Mouse (Mus musculus): ENCODE data around the gene Llgl2. TPM values are rescaled to one million over a fixed set of nuclear protein-coding genes. Genes with fewer than 3 reads are reported as not detected.

The Llgl2 gene
- total and polyA plus RNA-seq, 3 experiments, result 3.8 to 12.3 (median 9.2) TPM

DNA sequence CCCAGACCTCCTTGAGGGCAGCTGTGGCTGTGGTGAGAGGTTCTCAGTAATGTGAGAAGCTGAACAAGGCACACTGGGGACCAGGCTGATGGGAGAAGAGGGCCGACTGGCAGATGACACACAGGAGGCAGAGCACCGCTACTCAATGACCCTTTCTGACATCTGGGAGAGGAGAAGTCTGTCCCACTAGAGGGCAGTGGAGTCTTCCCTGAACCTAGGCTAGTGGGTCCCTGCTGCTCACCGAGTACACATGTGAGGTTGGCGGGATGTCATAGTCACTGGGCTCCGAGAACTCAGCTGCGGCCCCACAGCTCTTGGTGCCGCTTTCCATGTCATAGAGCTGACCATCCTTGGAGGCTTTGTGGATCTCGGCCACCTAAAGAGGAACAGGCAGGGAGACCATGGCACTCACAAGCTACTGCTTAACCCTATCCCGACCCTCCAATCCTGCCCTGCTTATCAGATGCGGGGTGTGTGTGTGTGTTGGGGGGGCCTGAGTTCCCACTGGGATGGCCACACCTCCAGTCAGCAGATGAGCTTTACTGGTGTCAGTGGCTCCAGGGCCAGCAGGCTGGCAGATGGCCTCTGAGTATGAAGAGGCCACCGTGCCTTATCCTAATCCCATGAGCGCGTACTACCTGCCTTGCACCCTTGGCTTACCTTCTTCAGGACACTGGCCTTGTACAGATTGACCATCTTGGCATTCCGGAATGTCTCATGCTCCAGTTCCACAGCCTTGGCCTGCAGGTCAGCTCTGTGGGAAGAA lies 71.1 kb downstream of the Llgl2 start:
- peak; percentile 60 for TF ChIP-seq RAD21 (IDR thresholded peaks at IDR 0.05; ENCODE audit: low read depth, low read length)
- TF ChIP-seq SMC3 (IDR thresholded peaks at IDR 0.05; ENCODE audit: low read depth, low read length), result peak; percentile 64
- no peak for TF ChIP-seq MXI1 (IDR thresholded peaks at IDR 0.05; ENCODE audit: low read depth, low read length)
- TF ChIP-seq TBP (conservative IDR thresholded peaks at IDR 0.05; ENCODE audit: low read depth, low read length), result no peak
- TF ChIP-seq CTCF (conservative IDR thresholded peaks at IDR 0.05 in 1 of 2, IDR thresholded peaks at IDR 0.05 in 1 of 2; ENCODE audit: low read depth in 2 of 2, low read length in 2 of 2), result peak in 1 of 2 experiments; percentile 72; a peak in 3 of 4 replicates
- no peak for TF ChIP-seq SIN3A (IDR thresholded peaks at IDR 0.05; ENCODE audit: low read length)
- no peak for TF ChIP-seq CHD2 (IDR thresholded peaks at IDR 0.05; ENCODE audit: low read length)
- no peak for TF ChIP-seq JUND (conservative IDR thresholded peaks at IDR 0.05; ENCODE audit: low read depth, low read length)
- TF ChIP-seq KAT2A (IDR thresholded peaks at IDR 0.05; ENCODE audit: insufficient replicate concordance, low read length), result no peak
- TF ChIP-seq HCFC1 (IDR thresholded peaks at IDR 0.05; ENCODE audit: low read depth, low read length), result no peak
- no peak for TF ChIP-seq MAX (IDR thresholded peaks at IDR 0.05; ENCODE audit: low read length)
- Histone ChIP-seq H3K9ac (ENCODE audit: insufficient read depth, low read depth) (no peak overlapping the region), H3K4me3 (replicated peaks in 1 of 3; ENCODE audit: low read depth in 2 of 3, low read length in 2 of 3, poor library complexity in 1 of 3) (no peak overlapping the region), H3K27me3 (replicated peaks) (no peaks in the 10 kb centered on the region), H3K4me2 (ENCODE audit: insufficient read depth, low read depth, poor library complexity, severe bottlenecking) (no peak overlapping the region), H3K4me1 (ENCODE audit: control insufficient read depth in 1 of 2, insufficient read depth in 2 of 2) (peaks cover 4 to 25% of the 10 kb centered on the region in 2 experiments; a peak in 3 of 4 replicates), H3K9me3 (replicated peaks; ENCODE audit: low read length) (no peaks in the 10 kb centered on the region), H3K27ac (ENCODE audit: insufficient read depth, low read depth) (no peak overlapping the region), H3K79me2 (replicated peaks; ENCODE audit: control insufficient read depth, extremely low read depth, insufficient read depth, poor library complexity, severe bottlenecking) (no peaks in the 10 kb centered on the region), H3K36me3 (replicated peaks in 1 of 2; ENCODE audit: control insufficient read depth in 1 of 2, insufficient read depth in 1 of 2, low read length in 1 of 2) (peaks cover 59 to 89% of the 10 kb centered on the region in 2 experiments)
- peak; percentile 61 for DNase-seq (ENCODE audit: extremely low read depth)
- dilution Hi-C loops (cut with MboI; ENCODE audit: extremely low pct_ligation_motif_present, extremely low pct_unique_long_range_greater_than_20kb, low sequenced_read_pairs), result no loop called here
- in situ Hi-C loops (cut with MboI; ENCODE audit: low pct_ligation_motif_present, low pct_unique_long_range_greater_than_20kb, low sequenced_read_pairs), result no loop called here

DNA sequence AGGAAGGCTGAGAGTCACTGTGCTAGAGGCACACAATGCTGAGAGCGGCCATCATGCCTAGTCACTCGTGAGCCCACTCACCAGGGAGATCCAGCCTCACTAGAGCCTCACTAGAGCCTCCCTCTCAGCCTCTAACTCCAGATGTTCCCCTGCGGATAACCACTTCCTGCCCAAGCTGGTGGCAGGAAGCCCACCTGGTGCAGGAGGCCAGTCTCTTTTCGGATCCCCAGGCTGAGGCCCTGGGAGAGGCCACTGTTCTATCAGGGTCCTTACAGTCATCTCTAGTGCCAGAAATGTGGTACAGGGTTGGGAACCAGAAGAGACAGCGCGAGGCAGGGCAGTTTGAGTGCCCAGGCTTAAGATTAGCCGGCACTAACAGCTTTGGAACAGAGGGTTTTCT lies 74.6 kb downstream of the Llgl2 start:
- peak; percentile 43; the same call in 1 of the 2 replicates for TF ChIP-seq TCF12 (IDR thresholded peaks at IDR 0.05; ENCODE audit: low read depth, low read length)
- no peak for TF ChIP-seq TBP (conservative IDR thresholded peaks at IDR 0.05; ENCODE audit: low read depth, low read length)
- TF ChIP-seq MYC (IDR thresholded peaks at IDR 0.05; ENCODE audit: low read depth, low read length), result no peak
- no peak for TF ChIP-seq MAFK (IDR thresholded peaks at IDR 0.05; ENCODE audit: insufficient replicate concordance, low read length)
- no peak for TF ChIP-seq RAD21 (IDR thresholded peaks at IDR 0.05; ENCODE audit: low read depth, low read length)
- TF ChIP-seq EP300 (IDR thresholded peaks at IDR 0.05; ENCODE audit: low read length), result peak; percentile 44; the same call in 1 of the 2 replicates
- peak; percentile 38 for TF ChIP-seq BHLHE40 (IDR thresholded peaks at IDR 0.05; ENCODE audit: low read depth, low read length)
- TF ChIP-seq MAX (IDR thresholded peaks at IDR 0.05; ENCODE audit: low read length), result no peak
- dilution Hi-C loops (cut with MboI; ENCODE audit: extremely low pct_ligation_motif_present, extremely low pct_unique_long_range_greater_than_20kb, low sequenced_read_pairs) (no loop called here), in situ Hi-C loops (cut with MboI; ENCODE audit: low pct_ligation_motif_present, low pct_unique_long_range_greater_than_20kb, low sequenced_read_pairs) (no loop called here)
- Histone ChIP-seq H3K4me3 (replicated peaks in 1 of 3; ENCODE audit: low read depth in 2 of 3, low read length in 2 of 3, poor library complexity in 1 of 3) (no peak overlapping the region), H3K27me3 (replicated peaks) (no peaks in the 10 kb centered on the region), H3K9ac (ENCODE audit: insufficient read depth, low read depth) (no peak overlapping the region), H3K27ac (ENCODE audit: insufficient read depth, low read depth) (no peak overlapping the region), H3K36me3 (replicated peaks in 1 of 2; ENCODE audit: control insufficient read depth in 1 of 2, insufficient read depth in 1 of 2, low read length in 1 of 2) (peaks cover 41 to 86% of the 10 kb centered on the region in 2 experiments), H3K9me3 (replicated peaks; ENCODE audit: low read length) (no peaks in the 10 kb centered on the region), H3K79me2 (replicated peaks; ENCODE audit: control insufficient read depth, extremely low read depth, insufficient read depth, poor library complexity, severe bottlenecking) (no peaks in the 10 kb centered on the region), H3K4me1 (ENCODE audit: control insufficient read depth in 1 of 2, insufficient read depth in 2 of 2) (peaks cover 9 to 60% of the 10 kb centered on the region in 2 experiments; a peak in 3 of 4 replicates), H3K4me2 (ENCODE audit: insufficient read depth, low read depth, poor library complexity, severe bottlenecking) (no peak overlapping the region)
- peak; percentile 71 for DNase-seq (ENCODE audit: extremely low read depth)
